Comparison of ENCODE assay signal across 9 mouse cellular contexts in the genomic region with DNA sequence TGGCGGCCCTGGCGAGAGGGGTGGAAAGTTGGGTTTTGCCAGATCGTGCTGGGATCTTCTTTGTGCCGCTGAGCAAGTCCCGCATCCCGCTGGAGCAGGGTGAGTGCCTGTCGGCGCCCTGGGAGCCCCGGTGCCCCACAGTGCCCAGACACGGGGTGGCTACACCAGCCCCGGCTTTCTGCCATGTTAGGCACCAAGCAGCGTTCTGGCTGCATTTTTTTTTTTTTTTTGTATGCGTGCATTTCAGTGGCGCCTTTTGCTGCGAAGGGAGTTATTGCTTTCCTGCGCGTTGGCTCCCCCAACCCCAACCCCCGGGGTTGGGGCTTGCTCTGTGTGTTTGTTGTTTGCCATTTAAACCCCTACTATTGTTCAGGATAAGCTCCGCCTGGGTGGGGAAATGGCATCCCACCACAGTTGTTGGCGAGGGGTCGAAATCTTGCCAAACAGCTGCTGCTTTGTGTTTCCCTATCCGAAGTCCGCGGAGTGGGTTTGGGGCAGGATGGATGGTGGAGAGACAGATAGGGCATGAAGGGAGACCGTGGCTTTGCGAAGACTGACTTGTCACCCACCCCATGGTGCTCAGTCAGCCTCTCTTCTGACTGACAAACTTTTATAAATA. TPM values are rescaled to one million over a fixed set of nuclear protein-coding genes. Genes with fewer than 3 reads are reported as not detected.
DNase-seq lines count a peak whose midpoint lies in the region; ATAC-seq lines count a peak whose summit lies in the region.
"Had no signal": no experiment of that assay in that cellular context is flagged by ENCODE, and none has a peak within 500 bp of the region (broad histone marks: within the 10 kb centered on the region; RNA-seq: fewer than 3 reads in every experiment).

No protein-coding gene starts in this region.

- no peak overlapping the region for H3K27ac ChIP-seq in heart, embryonic 12.5 days (ENCODE audit: poor library complexity, severe bottlenecking)
- peak overlapping the region; percentile 72 for H3K27ac ChIP-seq in forebrain, embryonic 14.5 days (ENCODE audit: low read depth, low read length)
- H3K27ac ChIP-seq in liver, embryonic 11.5 days (ENCODE audit: low read depth, low read length), result no peak overlapping the region

- H3K9ac ChIP-seq in heart, embryonic 12.5 days, result peak overlapping the region; percentile 70
- H3K9ac ChIP-seq in forebrain, embryonic 14.5 days (ENCODE audit: low read length), result peak overlapping the region; percentile 75
- no peak overlapping the region for H3K9ac ChIP-seq in liver, embryonic 11.5 days (ENCODE audit: low read depth, low read length)

- H3K9me3 ChIP-seq in heart, embryonic 12.5 days (replicated peaks), result no peaks in the 10 kb centered on the region
- no peaks in the 10 kb centered on the region for H3K9me3 ChIP-seq in forebrain, embryonic 14.5 days (replicated peaks; ENCODE audit: control insufficient read depth, low read length)
- no peaks in the 10 kb centered on the region for H3K9me3 ChIP-seq in liver, embryonic 11.5 days (ENCODE audit: control insufficient read depth, low read length)

- no peaks in the 10 kb centered on the region for H3K4me1 ChIP-seq in heart, embryonic 12.5 days (replicated peaks)
- H3K4me1 ChIP-seq in forebrain, embryonic 14.5 days (ENCODE audit: control insufficient read depth, insufficient read depth, low read length), result no peaks in the 10 kb centered on the region
- H3K4me1 ChIP-seq in liver, embryonic 11.5 days (replicated peaks; ENCODE audit: control insufficient read depth, insufficient read depth, low read length), result no peaks in the 10 kb centered on the region

- WGBS in heart, embryonic 12.5 days, result 13% methylated on average over 26 of the region's 26 CpGs
- 29% methylated on average over 26 of the region's 26 CpGs for WGBS in forebrain, embryonic 14.5 days
- 17% methylated on average over 26 of the region's 26 CpGs for WGBS in liver, embryonic 11.5 days

- H3K4me2 ChIP-seq in heart, embryonic 12.5 days, result peak overlapping the region; percentile 97
- peak overlapping the region; percentile 68 for H3K4me2 ChIP-seq in forebrain, embryonic 14.5 days (ENCODE audit: low read length)
- peak overlapping the region; percentile 75 for H3K4me2 ChIP-seq in liver, embryonic 11.5 days

- H3K4me3 ChIP-seq in heart, embryonic 12.5 days, result peak overlapping the region; percentile 75
- H3K4me3 ChIP-seq in forebrain, embryonic 14.5 days (ENCODE audit: low read depth, low read length), result peak overlapping the region; percentile 54
- peak overlapping the region; percentile 54 for H3K4me3 ChIP-seq in liver, embryonic 11.5 days (ENCODE audit: low read depth, low read length)

- no peaks in the 10 kb centered on the region for H3K36me3 ChIP-seq in heart, embryonic 12.5 days
- no peaks in the 10 kb centered on the region for H3K36me3 ChIP-seq in forebrain, embryonic 14.5 days (ENCODE audit: control insufficient read depth, insufficient read depth, low read length)
- H3K36me3 ChIP-seq in liver, embryonic 11.5 days (ENCODE audit: control insufficient read depth, insufficient read depth, low read length), result no peaks in the 10 kb centered on the region

- 0 out of 2 replicates have a peak, but pooled peaks have one; percentile 18 for ATAC-seq in heart, embryonic 12.5 days (ENCODE audit: insufficient number of reproducible peaks, low FRiP score)
- peak; percentile 22 for ATAC-seq in forebrain, embryonic 14.5 days
- no peak for ATAC-seq in liver, embryonic 11.5 days (replicated peaks; ENCODE audit: low FRiP score)

- no peak for DNase-seq in heart, postnatal 4 days
- DNase-seq in ZHBTc4 (ENCODE audit: low read depth, low spot score), result peak; percentile 27
- peak; percentile 32 for DNase-seq in forebrain, embryonic 14.5 days (ENCODE audit: low spot score)
- DNase-seq in liver, embryonic 11.5 days (ENCODE audit: low spot score), result peak; percentile 33
- DNase-seq in testis, postnatal 10 days (ENCODE audit: low spot score), result peak; percentile 39
- DNase-seq in urinary bladder, postnatal 4 days (ENCODE audit: low spot score in 2 of 2), result no peak
- no peak for DNase-seq in frontal cortex, postnatal 36 days (ENCODE audit: low spot score in 2 of 2)

- H3K27me3 ChIP-seq in heart, embryonic 12.5 days (replicated peaks), result peaks cover 44% of the 10 kb centered on the region
- H3K27me3 ChIP-seq in forebrain, embryonic 14.5 days (replicated peaks; ENCODE audit: control insufficient read depth, insufficient read depth, low read length), result 0 out of 2 replicates have a peak, but pooled peaks cover under 1% of the 10 kb centered on the region
- peaks cover 60% of the 10 kb centered on the region for H3K27me3 ChIP-seq in liver, embryonic 11.5 days (replicated peaks; ENCODE audit: control insufficient read depth, insufficient read depth, low read length)

RNA-seq across cellular contexts. Expression of a gene that starts 1.0 kb away (rescaled TPM):
- 3.8 and 4.0 TPM in 2 replicates for polyA plus RNA-seq in heart, embryonic 12.5 days (2016; fragmentation: Nextera tagmentation; extraction: Ambion mirVana)
- 10 to 100 TPM in 1 of 2 experiments, 1 to 10 TPM in 1; 8.9 to 10.3 TPM for total RNA-seq in heart, postnatal 4 days (2021)
- polyA plus RNA-seq in forebrain, embryonic 14.5 days (2014; fragmentation: Nextera tagmentation; extraction: Ambion mirVana), result 14.7 and 18.5 TPM in 2 replicates
- 1.1 and 2.6 TPM in 2 replicates for polyA plus RNA-seq in liver, embryonic 11.5 days (2014; fragmentation: Nextera tagmentation; extraction: Ambion mirVana)
- polyA plus RNA-seq: Patski had no signal

Comparison
In these comparisons a context has a peak if more than half of its experiments do, and no peak if none do; other contexts are left out.
1. DNase-seq: peak in ZHBTc4 (single experiment), forebrain, embryonic 14.5 days (single experiment), liver, embryonic 11.5 days (single experiment) and testis, postnatal 10 days (single experiment); none in heart, postnatal 4 days (single experiment), urinary bladder, postnatal 4 days (0 of 2) and frontal cortex, postnatal 36 days (0 of 2).
2. Peak in every context shown above with its lines, with median percentiles within 50 percentile points of each other: H3K4me2 ChIP-seq and H3K4me3 ChIP-seq.